Mouse (Mus musculus): ENCODE results near the gene Pam. TPM values are rescaled to one million over a fixed set of nuclear protein-coding genes. Genes with fewer than 3 reads are reported as not detected.
A peak's percentile ranks its signal among the peaks of the same experiment; 100 is the strongest.

The Pam gene
- polyA plus RNA-seq, 1 experiment from 2014 or later: 27.2 TPM

DNA sequence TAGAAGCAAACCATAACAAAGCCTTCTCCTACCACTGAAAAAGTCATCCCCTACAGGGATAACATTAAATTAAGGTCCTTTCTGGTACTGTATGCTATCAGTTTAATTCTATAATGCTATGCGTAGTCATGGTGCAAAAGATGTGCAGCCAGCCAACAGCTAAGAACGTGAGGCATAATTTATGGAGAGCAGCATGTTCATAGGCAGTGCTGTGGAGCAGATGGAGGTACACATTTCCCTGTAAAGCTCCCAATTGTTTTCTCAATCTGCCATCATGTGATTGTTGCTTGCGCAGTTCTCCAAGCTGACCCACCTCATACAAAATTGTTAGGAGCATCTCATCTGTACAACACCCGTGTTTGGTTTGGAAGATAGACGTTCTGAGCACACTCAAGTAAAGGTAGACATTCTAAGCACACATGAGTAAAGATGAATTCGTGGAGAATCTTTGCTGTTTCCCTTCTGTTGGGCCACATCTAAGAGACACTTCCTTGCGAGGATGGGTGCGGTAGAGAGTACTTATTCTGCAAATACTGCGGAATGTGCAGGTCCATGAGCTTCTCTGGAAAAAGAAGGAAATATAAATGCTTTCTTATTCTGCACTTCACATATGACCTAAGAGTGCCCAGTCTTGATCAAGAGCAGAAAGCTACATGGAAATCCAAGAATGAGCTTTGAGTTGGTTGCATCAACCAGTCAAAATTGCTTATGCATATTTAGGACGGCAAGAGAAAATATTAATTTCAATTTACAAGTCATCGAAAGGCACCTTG, 2.7 kb upstream of the Pam start:
- no peak overlapping the region for H3K27ac ChIP-seq (replicated peaks)
- 88% methylated on average over 11 of the region's 11 CpGs for WGBS
- ATAC-seq (ENCODE audit: low FRiP score, low read depth): no peak
- no peaks in the 10 kb centered on the region for H3K9me3 ChIP-seq
- peaks cover 13% of the 10 kb centered on the region for H3K4me1 ChIP-seq
- no peaks in the 10 kb centered on the region for H3K36me3 ChIP-seq
- H3K9ac ChIP-seq (replicated peaks): no peak overlapping the region
- H3K4me2 ChIP-seq (replicated peaks): no peak overlapping the region
- H3K27me3 ChIP-seq: no peaks in the 10 kb centered on the region
- no peak overlapping the region for H3K4me3 ChIP-seq

DNA sequence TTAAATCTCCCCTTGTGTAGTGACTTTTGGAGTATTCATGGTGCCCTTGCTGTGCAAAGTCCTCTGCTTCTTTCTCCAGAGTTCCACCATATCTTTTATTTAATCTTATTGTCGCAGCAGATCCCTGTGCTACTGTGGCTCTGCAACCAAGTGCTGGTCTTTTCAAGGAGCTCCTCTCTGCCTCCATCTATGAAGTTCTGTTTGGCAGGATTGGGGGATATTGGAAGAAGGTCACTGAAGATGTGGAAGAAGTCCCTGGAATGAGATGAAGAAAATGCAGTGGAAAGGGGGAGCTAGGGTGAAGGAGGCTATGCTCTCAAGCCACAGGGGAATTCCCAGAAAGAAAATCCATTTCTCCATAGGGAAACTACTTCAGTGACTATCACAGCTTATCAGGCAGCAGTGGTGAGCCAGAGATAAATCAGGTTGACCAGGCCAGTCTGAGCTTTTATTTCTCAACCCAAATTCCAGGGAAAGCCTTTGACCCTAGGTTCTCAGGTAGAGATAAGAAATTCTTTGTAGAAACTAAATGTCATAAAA, 1.0 kb upstream of the Pam start:
- H3K4me3 ChIP-seq: no peak overlapping the region
- no peak overlapping the region for H3K27ac ChIP-seq (replicated peaks)
- H3K36me3 ChIP-seq: no peaks in the 10 kb centered on the region

DNA sequence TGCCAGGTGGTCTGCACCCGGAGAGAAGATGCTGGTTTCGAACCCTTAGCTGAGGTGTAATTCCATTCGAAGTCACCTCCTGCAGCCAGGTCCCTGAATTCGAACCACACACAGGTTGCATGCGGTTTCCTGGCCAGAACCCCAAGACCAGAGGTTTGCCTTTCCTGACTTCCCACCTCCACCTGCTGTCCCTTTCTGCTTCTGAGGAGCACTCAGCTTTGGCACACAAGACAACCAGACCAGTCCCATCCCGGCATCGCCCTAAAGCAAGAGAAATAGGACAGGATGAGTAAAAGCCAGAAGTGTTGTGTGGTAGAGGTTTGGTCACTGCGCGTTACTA, 515 bp upstream of the Pam start:
- Histone ChIP-seq H3K27ac (replicated peaks) (peak overlapping the region; percentile 84; the same call in 1 of the 2 replicates), H3K9ac (replicated peaks) (peak overlapping the region; percentile 74), H3K4me1 (peaks cover 13% of the 10 kb centered on the region), H3K27me3 (no peaks in the 10 kb centered on the region), H3K9me3 (no peaks in the 10 kb centered on the region), H3K4me2 (replicated peaks) (peak overlapping the region; percentile 68), H3K4me3 (peak overlapping the region; percentile 74), H3K36me3 (no peaks in the 10 kb centered on the region)
- 39% methylated on average over 9 of the region's 9 CpGs for WGBS
- ATAC-seq (ENCODE audit: low FRiP score, low read depth): no peak

More for the DNA sequence above, 1.0 kb upstream of the Pam start:
- Histone ChIP-seq H3K9me3 (no peaks in the 10 kb centered on the region), H3K4me1 (peaks cover 13% of the 10 kb centered on the region), H3K27me3 (no peaks in the 10 kb centered on the region), H3K4me2 (replicated peaks) (no peak overlapping the region), H3K9ac (replicated peaks) (no peak overlapping the region)
- ATAC-seq (ENCODE audit: low FRiP score, low read depth): no peak
- 65% methylated on average over 1 of the region's 1 CpGs for WGBS

DNA sequence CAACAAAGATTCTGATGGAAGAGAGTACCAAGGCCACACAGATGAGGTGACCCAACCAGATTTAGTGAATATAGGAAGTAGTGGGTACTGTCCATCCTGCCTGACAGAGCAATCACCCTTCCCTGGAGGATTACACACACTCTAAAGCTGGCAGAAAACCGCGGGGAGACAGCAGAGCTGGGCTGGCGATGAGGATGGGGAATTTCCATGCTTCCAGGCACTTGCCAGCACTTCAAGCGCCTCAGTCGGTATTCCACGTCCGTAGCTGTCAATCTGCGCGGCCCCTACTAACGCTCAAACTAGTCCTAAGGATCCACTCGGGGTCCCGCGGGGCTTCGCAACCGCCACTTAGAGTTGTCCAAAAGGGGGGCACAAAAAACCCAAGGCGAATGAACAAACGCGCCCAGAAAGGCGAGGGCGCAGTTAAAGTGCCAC, 618 bp downstream of the Pam start:
- peaks cover 13% of the 10 kb centered on the region for H3K4me1 ChIP-seq
- H3K27ac ChIP-seq (replicated peaks): peak overlapping the region; percentile 84
- peak overlapping the region; percentile 74 for H3K9ac ChIP-seq (replicated peaks)
- no peaks in the 10 kb centered on the region for H3K36me3 ChIP-seq
- peak; percentile 69 for ATAC-seq (ENCODE audit: low FRiP score, low read depth)
- WGBS: under 1% methylated on average over 20 of the region's 20 CpGs
- H3K9me3 ChIP-seq: no peaks in the 10 kb centered on the region
- no peaks in the 10 kb centered on the region for H3K27me3 ChIP-seq
- H3K4me3 ChIP-seq: peak overlapping the region; percentile 74
- peak overlapping the region; percentile 68 for H3K4me2 ChIP-seq (replicated peaks)

DNA sequence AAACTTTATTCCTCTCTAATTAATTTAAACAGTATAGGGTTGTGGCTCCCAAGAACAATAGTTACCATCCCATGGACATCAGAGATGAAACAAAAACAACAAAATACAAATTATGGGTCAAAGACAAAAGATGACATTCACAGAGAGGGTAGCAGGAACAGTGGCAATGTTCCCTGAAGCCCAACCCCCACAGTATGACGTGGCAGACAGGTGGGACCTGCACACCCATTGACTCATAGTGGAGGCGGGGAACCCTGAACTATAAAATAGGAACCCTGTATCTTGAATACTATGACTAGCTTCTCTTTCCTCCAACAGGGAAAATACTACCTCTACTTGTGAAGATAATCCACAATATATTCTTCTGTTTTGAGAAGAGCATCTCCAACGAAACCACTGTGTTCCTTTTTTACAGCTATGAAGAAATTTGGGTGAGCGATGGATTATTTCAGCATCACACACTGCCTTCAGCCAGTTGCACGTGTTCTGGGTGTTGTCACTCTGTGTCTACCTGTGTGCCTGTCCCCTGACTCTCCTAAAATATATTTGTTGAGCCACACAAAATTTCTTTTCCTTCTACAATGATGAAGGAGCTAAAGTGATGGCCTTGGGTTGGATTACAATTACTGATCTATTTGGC, 6.0 kb downstream of the Pam start:
- no peak overlapping the region for H3K9ac ChIP-seq (replicated peaks)
- 91% methylated on average over 5 of the region's 5 CpGs for WGBS
- H3K27ac ChIP-seq (replicated peaks): no peak overlapping the region

DNA sequence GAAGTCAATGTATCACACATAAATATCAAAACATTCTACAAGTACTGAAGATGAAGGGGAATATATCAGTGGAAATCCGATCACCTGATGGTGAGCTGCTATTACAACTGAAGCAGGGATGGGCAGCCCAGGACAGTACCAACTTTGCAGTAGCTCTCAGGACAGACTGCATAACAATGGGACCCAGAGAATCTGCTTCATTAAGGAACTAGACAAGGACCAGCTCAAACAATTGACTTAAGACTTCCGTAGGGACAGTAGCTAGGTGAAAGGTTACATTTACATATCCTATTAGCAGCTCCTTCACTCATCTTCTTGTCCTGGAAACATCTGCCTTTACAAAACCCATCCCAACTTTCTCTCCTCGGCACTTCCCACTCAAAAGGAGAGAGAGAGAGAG, 9.0 kb downstream of the Pam start:
- no peak for ATAC-seq (ENCODE audit: low FRiP score, low read depth)
- H3K36me3 ChIP-seq: no peaks in the 10 kb centered on the region
- no peaks in the 10 kb centered on the region for H3K9me3 ChIP-seq
- H3K4me3 ChIP-seq: no peak overlapping the region
- peaks cover 28% of the 10 kb centered on the region for H3K4me1 ChIP-seq
- no peak overlapping the region for H3K27ac ChIP-seq (replicated peaks)
- H3K27me3 ChIP-seq: no peaks in the 10 kb centered on the region
- H3K9ac ChIP-seq (replicated peaks): no peak overlapping the region
- 21% methylated on average over 3 of the region's 3 CpGs for WGBS
- H3K4me2 ChIP-seq (replicated peaks): no peak overlapping the region

More for the DNA sequence above, 6.0 kb downstream of the Pam start:
- Histone ChIP-seq H3K4me3 (no peak overlapping the region), H3K27me3 (no peaks in the 10 kb centered on the region), H3K4me2 (replicated peaks) (no peak overlapping the region), H3K9me3 (no peaks in the 10 kb centered on the region), H3K4me1 (peaks cover 17% of the 10 kb centered on the region), H3K36me3 (no peaks in the 10 kb centered on the region)
- ATAC-seq (ENCODE audit: low FRiP score, low read depth): no peak

DNA sequence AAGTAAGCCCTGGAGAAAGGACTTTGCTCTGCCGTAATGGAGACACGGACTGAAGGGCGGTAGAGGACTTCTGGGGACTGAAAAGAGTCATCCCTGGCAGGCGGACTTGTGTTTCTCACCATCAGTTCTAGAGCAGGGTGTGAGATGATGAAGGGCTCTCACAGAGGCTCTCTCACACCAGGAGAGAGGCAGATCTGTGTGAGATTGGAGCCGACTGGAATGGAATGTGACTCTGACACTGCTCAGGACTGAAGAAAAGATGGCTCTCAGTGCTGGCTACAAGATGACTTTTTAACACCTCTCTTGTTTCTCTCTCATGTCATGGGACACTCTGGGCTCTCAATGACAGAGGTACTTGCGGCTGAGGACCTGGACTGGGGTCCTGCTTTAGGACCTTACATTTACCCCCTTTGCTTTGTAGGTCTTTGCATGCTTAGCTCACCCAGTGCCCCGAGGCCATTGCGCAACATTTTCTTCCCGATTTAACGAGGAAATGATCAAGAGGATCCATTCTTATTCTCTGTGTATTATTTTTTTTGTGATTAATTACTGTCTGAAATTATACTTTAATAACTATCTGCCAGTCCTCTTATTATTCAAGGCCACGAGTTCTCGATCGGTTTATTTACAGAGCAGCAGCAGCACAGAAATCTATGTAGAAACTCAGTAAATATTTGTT, 10.7 kb downstream of the Pam start:
- ATAC-seq (ENCODE audit: low FRiP score, low read depth): peak; percentile 24
- no peaks in the 10 kb centered on the region for H3K27me3 ChIP-seq

DNA sequence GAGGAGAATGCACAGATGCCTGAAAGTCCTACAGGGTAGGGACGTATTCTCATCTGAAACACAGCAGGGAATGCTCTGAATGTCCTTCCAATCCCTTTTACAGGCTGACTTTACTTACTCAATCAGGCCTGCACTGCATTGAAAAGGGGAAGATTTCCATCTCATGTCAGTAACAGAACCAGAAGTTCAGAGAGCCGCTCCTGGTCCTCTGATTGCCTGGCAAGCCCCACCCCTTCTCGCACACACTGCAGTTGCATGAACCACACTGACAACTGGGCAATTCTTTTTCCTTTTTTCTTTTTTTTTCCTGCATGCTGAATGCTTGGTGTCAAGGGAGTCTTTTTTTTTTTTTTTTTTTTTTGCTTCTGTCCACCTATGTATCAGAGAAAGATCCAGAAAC, 11.9 kb downstream of the Pam start:
- Histone ChIP-seq H3K27ac (replicated peaks) (no peak overlapping the region), H3K4me1 (peaks cover 30% of the 10 kb centered on the region), H3K27me3 (no peaks in the 10 kb centered on the region), H3K36me3 (no peaks in the 10 kb centered on the region), H3K9me3 (no peaks in the 10 kb centered on the region), H3K9ac (replicated peaks) (no peak overlapping the region), H3K4me2 (replicated peaks) (no peak overlapping the region), H3K4me3 (no peak overlapping the region)
- no peak for ATAC-seq (ENCODE audit: low FRiP score, low read depth)
- 65% methylated on average over 3 of the region's 3 CpGs for WGBS

More for the DNA sequence above, 10.7 kb downstream of the Pam start:
- Histone ChIP-seq H3K4me2 (replicated peaks) (no peak overlapping the region), H3K4me3 (no peak overlapping the region), H3K36me3 (no peaks in the 10 kb centered on the region), H3K9me3 (no peaks in the 10 kb centered on the region), H3K4me1 (peaks cover 28% of the 10 kb centered on the region), H3K9ac (replicated peaks) (no peak overlapping the region), H3K27ac (replicated peaks) (no peak overlapping the region)
- WGBS: 68% methylated on average over 13 of the region's 13 CpGs

DNA sequence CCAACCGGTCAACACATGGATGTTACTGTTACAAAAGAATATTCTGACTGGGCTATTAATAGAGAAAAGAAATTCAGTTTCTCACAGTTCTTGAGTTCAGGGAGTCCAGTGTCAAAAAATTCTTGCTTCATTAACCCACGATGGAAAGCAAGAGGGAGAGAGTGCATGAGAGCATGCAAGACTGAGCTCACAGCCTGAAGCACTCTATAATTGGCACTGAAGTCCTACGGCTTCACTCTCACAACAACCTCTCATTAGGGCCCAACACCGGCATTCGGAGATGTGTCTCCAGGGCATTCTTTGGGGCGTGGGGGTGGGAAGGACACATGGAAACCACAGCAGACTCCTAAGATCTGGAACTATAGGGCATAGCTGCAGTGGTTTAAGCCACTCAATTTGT, 12.5 kb downstream of the Pam start:
- Histone ChIP-seq H3K9ac (replicated peaks) (no peak overlapping the region), H3K4me1 (peaks cover 31% of the 10 kb centered on the region), H3K4me2 (replicated peaks) (no peak overlapping the region), H3K27ac (replicated peaks) (no peak overlapping the region), H3K4me3 (no peak overlapping the region), H3K9me3 (no peaks in the 10 kb centered on the region), H3K27me3 (no peaks in the 10 kb centered on the region), H3K36me3 (no peaks in the 10 kb centered on the region)
- ATAC-seq (ENCODE audit: low FRiP score, low read depth): 0 out of 2 replicates have a peak, but pooled peaks have one; percentile 38
- 74% methylated on average over 6 of the region's 6 CpGs for WGBS

DNA sequence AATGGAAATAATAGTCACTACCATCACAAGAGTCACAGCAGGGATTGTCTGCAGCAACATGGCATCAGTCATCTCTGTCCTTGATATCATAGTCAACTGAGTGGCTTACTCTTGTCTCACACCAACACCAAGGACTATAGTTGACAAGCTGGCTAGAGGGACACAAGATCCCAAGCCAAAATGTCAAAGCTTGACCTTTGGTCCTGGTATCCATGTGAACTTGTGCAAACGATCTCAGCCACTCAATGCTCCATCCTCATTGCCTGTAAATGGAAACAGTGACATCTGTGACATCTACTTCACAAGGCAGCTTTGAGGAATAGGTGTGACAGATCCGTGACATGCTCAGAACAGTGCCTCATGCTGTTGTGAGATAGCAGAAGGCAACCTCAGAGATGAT, 15.0 kb downstream of the Pam start:
- H3K27me3 ChIP-seq: no peaks in the 10 kb centered on the region
- peaks cover 21% of the 10 kb centered on the region for H3K4me1 ChIP-seq
- H3K9ac ChIP-seq (replicated peaks): no peak overlapping the region
- ATAC-seq (ENCODE audit: low FRiP score, low read depth): no peak
- no peaks in the 10 kb centered on the region for H3K36me3 ChIP-seq
- H3K4me2 ChIP-seq (replicated peaks): no peak overlapping the region
- no peak overlapping the region for H3K27ac ChIP-seq (replicated peaks)
- no peaks in the 10 kb centered on the region for H3K9me3 ChIP-seq
- H3K4me3 ChIP-seq: no peak overlapping the region
- 66% methylated on average over 2 of the region's 2 CpGs for WGBS

DNA sequence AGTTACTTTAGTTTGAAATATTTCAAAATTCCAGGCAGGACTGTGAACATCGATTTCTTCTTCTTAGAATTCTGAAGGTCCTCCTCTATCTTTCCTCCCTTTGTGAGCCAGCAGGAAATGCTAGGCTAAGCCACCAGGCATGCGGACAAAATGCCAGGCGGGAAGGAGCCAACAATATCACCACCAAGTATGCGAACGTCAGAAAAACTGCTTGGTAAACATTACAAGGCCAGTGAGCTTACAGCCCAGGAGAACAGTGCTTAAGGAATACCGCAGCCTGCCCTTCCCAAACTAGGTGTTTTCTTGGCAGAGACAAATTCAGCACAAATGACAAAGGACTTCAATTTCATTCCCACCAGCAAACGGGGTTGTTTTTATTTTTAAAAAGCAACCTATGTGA, 15.8 kb downstream of the Pam start:
- 66% methylated on average over 7 of the region's 7 CpGs for WGBS
- Histone ChIP-seq H3K36me3 (no peaks in the 10 kb centered on the region), H3K4me3 (no peak overlapping the region), H3K4me1 (peaks cover 19% of the 10 kb centered on the region), H3K27ac (replicated peaks) (no peak overlapping the region), H3K9ac (replicated peaks) (no peak overlapping the region), H3K9me3 (no peaks in the 10 kb centered on the region), H3K27me3 (no peaks in the 10 kb centered on the region), H3K4me2 (replicated peaks) (no peak overlapping the region)
- ATAC-seq (ENCODE audit: low FRiP score, low read depth): no peak

DNA sequence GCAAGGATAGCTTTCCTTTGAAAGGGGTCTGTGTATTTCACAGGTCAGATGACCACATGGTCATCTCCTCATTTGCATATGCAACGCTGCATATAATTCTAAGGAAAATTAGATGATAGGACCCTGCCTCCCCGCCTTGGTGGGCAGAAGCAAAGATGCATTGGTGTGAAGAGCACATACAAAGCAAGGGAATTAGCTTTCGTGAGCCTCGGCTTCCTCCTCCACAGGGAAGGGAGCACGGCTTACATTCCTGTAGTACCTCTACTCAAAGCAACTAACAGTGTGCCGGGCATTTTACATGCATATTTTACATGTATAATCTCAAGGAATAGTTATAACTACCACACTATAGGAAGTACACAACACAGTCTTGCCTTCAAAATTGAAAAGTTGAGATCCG, 16.7 kb downstream of the Pam start:
- Histone ChIP-seq H3K27ac (replicated peaks) (no peak overlapping the region), H3K4me1 (peaks cover 15% of the 10 kb centered on the region), H3K36me3 (no peaks in the 10 kb centered on the region), H3K9me3 (no peaks in the 10 kb centered on the region), H3K4me2 (replicated peaks) (no peak overlapping the region), H3K27me3 (no peaks in the 10 kb centered on the region), H3K9ac (replicated peaks) (no peak overlapping the region), H3K4me3 (no peak overlapping the region)
- ATAC-seq (ENCODE audit: low FRiP score, low read depth): no peak
- 89% methylated on average over 7 of the region's 7 CpGs for whole genome bisulfite sequencing
